Mouse (Mus musculus) intestine, embryonic 14.5 days (tissue): ENCODE results near the gene Znrf2. TPM values are rescaled to one million over a fixed set of nuclear protein-coding genes. Genes with fewer than 3 reads are reported as not detected.

Experiments used
- ATAC-seq: fragments of 200-750 bp; cut with Nextera tagmentation; replicated peaks from 2 replicates; pipeline ENCODE4 v1.8.0; 2017; ENCODE audit warnings: low read depth, moderate number of reproducible peaks, moderate TSS enrichment, moderate library complexity; ENCODE audit not compliant: low FRiP score, low TSS enrichment
- DNase-seq: peaks from one replicate; pipeline ENCODE4 v3.0.0-alpha.2; 2018; ENCODE audit warnings: low spot score
- H3K27ac ChIP-seq: fragments of 300-500 bp; sonication (generic); 2 replicates; pipeline ENCODE4 v1.5.1; 2014; ENCODE audit warnings: low read depth, mild to moderate bottlenecking, control low read depth
- H3K27me3 ChIP-seq: fragments of 300-500 bp; sonication (generic); replicated peaks from 2 replicates; pipeline ENCODE4 v1.6.1; 2014; ENCODE audit warnings: low read length, control low read depth; ENCODE audit not compliant: control insufficient read depth, insufficient read depth
- H3K36me3 ChIP-seq: fragments of 300-500 bp; sonication (generic); 2 replicates; pipeline ENCODE4 v1.6.1; 2014; ENCODE audit warnings: low read length, control low read depth; ENCODE audit not compliant: control insufficient read depth, insufficient read depth
- H3K4me1 ChIP-seq: fragments of 300-500 bp; sonication (generic); replicated peaks from 2 replicates; pipeline ENCODE4 v1.6.1; 2014; ENCODE audit warnings: low read length, control low read depth, mixed read lengths; ENCODE audit not compliant: control insufficient read depth, insufficient read depth
- H3K4me2 ChIP-seq: fragments of 300-500 bp; sonication (generic); 2 replicates; pipeline ENCODE4 v1.6.1; 2014; ENCODE audit warnings: low read length
- H3K4me3 ChIP-seq: fragments of 300-500 bp; sonication (generic); 2 replicates; pipeline ENCODE4 v1.5.1; 2014; ENCODE audit warnings: low read depth, low read length, control low read depth, mixed read lengths
- H3K9ac ChIP-seq: fragments of 300-500 bp; sonication (generic); 2 replicates; pipeline ENCODE4 v1.6.1; 2014; ENCODE audit warnings: mild to moderate bottlenecking, low read length
- H3K9me3 ChIP-seq: fragments of 300-500 bp; sonication (generic); 2 replicates; pipeline ENCODE4 v1.6.1; 2016; ENCODE audit warnings: low read length, control low read depth; ENCODE audit not compliant: control insufficient read depth
- WGBS: fragments of 180-500 bp; shearing (Covaris S2); extraction: QIAGEN DNeasy Blood & Tissue Kit; methylation state at CpG from one replicate; pipeline ENCODE4 v1.1.7; 2014; 5-methylcytosine and 5-hydroxymethylcytosine counted together
- polyA plus RNA-seq: library from polyadenylated mRNA; unstranded; fragments of >200 nt; fragmentation: Nextera tagmentation; extraction: Ambion mirVana; gene quantifications from 2 replicates; pipeline ENCODE4 v1.2.1, GENCODE M21; 2014

Znrf2 gene
- polyA plus RNA-seq, result 5.4 and 6.3 TPM in 2 replicates

GRCm38 (mm10) chr6:54816388-54817065 is at the start of gene Znrf2:
Gene Znrf2 (plus strand): TSS chr6:54816916.
- peak within 1 kb of the TSS; percentile 70 for H3K4me3 ChIP-seq
- WGBS, result under 1% methylated on average over 58 of the region's 88 CpGs
- peak within 1 kb of the TSS; percentile 89 for H3K9ac ChIP-seq
- ATAC-seq (peak; percentile 99), DNase-seq (peak; percentile 97)
- H3K27me3 ChIP-seq, result no peaks in the 10 kb centered on the region
- peaks cover 30% of the 10 kb centered on the region for H3K4me1 ChIP-seq
- no peaks in the 10 kb centered on the region for H3K9me3 ChIP-seq
- H3K36me3 ChIP-seq, result no peaks in the 10 kb centered on the region
- peak within 1 kb of the TSS; percentile 95 for H3K27ac ChIP-seq
- H3K4me2 ChIP-seq, result peak within 1 kb of the TSS; percentile 76

- Histone ChIP-seq H3K4me1 (0 out of 2 replicates have a peak, but pooled peaks cover 4% of the 10 kb centered on the region), H3K4me2 (no peak overlapping the region), H3K4me3 (no peak overlapping the region), H3K36me3 (no peaks in the 10 kb centered on the region), H3K9me3 (no peaks in the 10 kb centered on the region), H3K27ac (no peak overlapping the region), H3K9ac (no peak overlapping the region), H3K27me3 (no peaks in the 10 kb centered on the region)
- no peak for DNase-seq
- ATAC-seq, result no peak
- WGBS, result 27% methylated on average over 4 of the region's 4 CpGs
Measured at GRCm38 (mm10) chr6:54767746-54768145, 49.0 kb upstream of the Znrf2 start.

DNA sequence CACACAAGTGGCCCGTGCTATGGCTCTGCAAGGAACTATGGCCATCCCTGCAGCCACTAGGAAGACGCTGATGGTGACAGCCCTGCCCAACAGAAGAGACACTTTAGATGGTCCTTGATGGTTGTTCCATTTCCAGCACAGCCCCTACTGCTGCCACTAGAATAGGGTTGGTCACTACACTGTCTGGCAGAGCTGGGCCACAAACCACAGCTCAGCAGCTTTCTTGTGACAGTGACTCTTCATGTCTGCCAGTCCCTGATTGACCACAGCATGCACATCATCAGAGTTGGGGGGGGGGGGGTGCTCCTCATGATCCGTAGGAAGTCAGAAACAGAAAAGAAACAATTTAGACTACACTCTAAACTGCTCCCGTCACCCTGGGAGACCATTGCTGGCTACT is 46.0 kb upstream of the Znrf2 start:
- Histone ChIP-seq H3K27ac (no peak overlapping the region), H3K9me3 (no peaks in the 10 kb centered on the region), H3K4me1 (0 out of 2 replicates have a peak, but pooled peaks cover 4% of the 10 kb centered on the region), H3K36me3 (no peaks in the 10 kb centered on the region), H3K4me2 (no peak overlapping the region), H3K4me3 (no peak overlapping the region), H3K9ac (no peak overlapping the region), H3K27me3 (no peaks in the 10 kb centered on the region)
- ATAC-seq (no peak), DNase-seq (no peak)
- 60% methylated on average over 4 of the region's 4 CpGs for WGBS

DNA sequence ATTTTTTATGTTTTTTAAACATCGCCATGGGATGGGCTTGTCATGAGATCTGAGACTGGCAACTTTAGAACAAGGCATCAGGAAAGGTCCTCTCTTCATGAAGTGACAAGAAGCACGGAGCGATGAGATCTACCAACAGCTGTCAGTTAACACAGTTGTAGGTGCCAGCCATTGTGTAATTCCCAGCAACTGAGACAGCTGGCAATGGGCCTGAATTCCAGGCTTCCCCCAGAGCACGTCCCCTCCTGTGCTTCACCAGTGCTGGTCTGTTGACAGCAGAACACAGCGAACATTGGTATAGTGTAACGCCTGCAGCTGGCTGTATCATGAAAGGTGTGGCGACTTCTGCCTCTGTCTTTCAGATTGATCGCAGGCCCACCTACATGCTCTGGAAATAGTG is 45.5 kb upstream of the Znrf2 start:
- H3K4me1 ChIP-seq, result 0 out of 2 replicates have a peak, but pooled peaks cover 4% of the 10 kb centered on the region
- no peak overlapping the region for H3K27ac ChIP-seq
- no peak overlapping the region for H3K4me2 ChIP-seq
- ATAC-seq (no peak), DNase-seq (no peak)
- H3K9ac ChIP-seq, result no peak overlapping the region
- H3K4me3 ChIP-seq, result no peak overlapping the region
- H3K9me3 ChIP-seq, result no peaks in the 10 kb centered on the region
- 80% methylated on average over 8 of the region's 8 CpGs for WGBS
- H3K27me3 ChIP-seq, result no peaks in the 10 kb centered on the region
- H3K36me3 ChIP-seq, result no peaks in the 10 kb centered on the region

DNA sequence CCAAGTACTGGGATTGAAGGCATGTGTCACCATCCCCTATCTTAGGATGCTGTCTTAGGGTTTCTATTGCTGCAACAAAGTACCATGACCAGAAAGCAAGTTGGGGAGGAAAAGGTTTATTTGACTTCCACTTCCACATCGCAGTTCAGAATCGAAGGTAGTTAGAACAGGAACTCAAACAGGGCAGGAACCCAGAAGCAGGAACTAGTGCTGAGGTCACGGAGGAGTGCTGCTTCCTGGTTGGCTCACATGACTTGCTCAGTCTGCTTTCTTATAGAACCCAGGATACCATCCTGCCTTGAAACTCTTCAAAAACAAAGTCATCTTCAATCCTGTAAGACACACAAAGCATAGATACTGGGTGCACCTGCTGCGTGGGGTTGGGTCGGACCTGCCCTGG is 44.6 kb upstream of the Znrf2 start:
- no peak for DNase-seq

DNA sequence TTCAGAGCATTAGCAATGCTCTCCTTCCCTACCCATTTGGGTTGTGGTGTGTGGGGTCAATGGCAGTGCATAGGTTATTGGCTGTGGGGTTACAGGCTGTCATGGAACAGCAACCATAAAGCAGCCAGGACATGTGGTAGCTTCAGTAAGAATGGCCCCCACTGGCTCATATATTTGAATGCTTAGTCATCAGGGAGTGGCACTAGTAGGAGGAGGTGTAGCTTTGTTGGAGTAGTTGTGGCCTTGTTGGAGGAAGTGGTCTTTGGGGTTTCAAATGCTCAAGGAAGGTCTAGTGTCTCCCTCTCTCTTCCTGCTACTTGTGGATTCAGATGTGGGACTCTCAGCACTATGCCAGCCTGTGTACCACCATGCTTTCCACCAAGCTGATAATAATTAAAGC is 41.0 kb upstream of the Znrf2 start:
- Histone ChIP-seq H3K9ac (no peak overlapping the region), H3K27ac (no peak overlapping the region), H3K4me1 (no peaks in the 10 kb centered on the region), H3K4me3 (no peak overlapping the region), H3K27me3 (no peaks in the 10 kb centered on the region), H3K4me2 (no peak overlapping the region), H3K9me3 (no peaks in the 10 kb centered on the region), H3K36me3 (no peaks in the 10 kb centered on the region)
- ATAC-seq, result no peak
- DNase-seq, result no peak

More for the DNA sequence above, 44.6 kb upstream of the Znrf2 start:
- Histone ChIP-seq H3K9me3 (no peaks in the 10 kb centered on the region), H3K36me3 (no peaks in the 10 kb centered on the region), H3K27me3 (no peaks in the 10 kb centered on the region), H3K4me1 (0 out of 2 replicates have a peak, but pooled peaks cover 4% of the 10 kb centered on the region), H3K4me2 (no peak overlapping the region), H3K27ac (no peak overlapping the region), H3K4me3 (no peak overlapping the region), H3K9ac (no peak overlapping the region)
- ATAC-seq, result no peak
- WGBS, result 94% methylated on average over 5 of the region's 5 CpGs

GRCm38 (mm10) chr6:54777661-54778060 is 39.1 kb upstream of the Znrf2 start:
- DNase-seq (no peak), ATAC-seq (no peak)
- H3K27ac ChIP-seq, result no peak overlapping the region
- 47% methylated on average over 8 of the region's 8 CpGs for WGBS
- H3K9me3 ChIP-seq, result no peaks in the 10 kb centered on the region
- no peak overlapping the region for H3K4me3 ChIP-seq
- no peak overlapping the region for H3K9ac ChIP-seq
- H3K4me1 ChIP-seq, result no peaks in the 10 kb centered on the region
- H3K27me3 ChIP-seq, result no peaks in the 10 kb centered on the region
- no peaks in the 10 kb centered on the region for H3K36me3 ChIP-seq
- no peak overlapping the region for H3K4me2 ChIP-seq

GRCm38 (mm10) chr6:54779968-54780367 is 36.7 kb upstream of the Znrf2 start:
- no peak for DNase-seq
- H3K9ac ChIP-seq, result no peak overlapping the region
- no peaks in the 10 kb centered on the region for H3K36me3 ChIP-seq
- H3K4me2 ChIP-seq, result no peak overlapping the region
- 75% methylated on average over 5 of the region's 5 CpGs for WGBS
- ATAC-seq, result no peak
- no peaks in the 10 kb centered on the region for H3K9me3 ChIP-seq
- H3K4me3 ChIP-seq, result no peak overlapping the region
- H3K27ac ChIP-seq, result no peak overlapping the region
- H3K4me1 ChIP-seq, result no peaks in the 10 kb centered on the region
- no peaks in the 10 kb centered on the region for H3K27me3 ChIP-seq
